Mouse (Mus musculus) embryonic facial prominence, embryonic 11.5 days (tissue): ENCODE results near the gene Riiad1. TPM values are rescaled to one million over a fixed set of nuclear protein-coding genes. Genes with fewer than 3 reads are reported as not detected.

Experiments
- ATAC-seq: fragments of 200-750 bp; cut with Nextera tagmentation; replicated peaks from 2 replicates; pipeline ENCODE4 v1.8.0; 2017; ENCODE audit warnings: low read depth; ENCODE audit not compliant: insufficient number of reproducible peaks, low FRiP score, low TSS enrichment
- DNase-seq: peaks from one replicate; pipeline ENCODE4 v3.0.0-alpha.2; 2015; ENCODE audit warnings: low spot score
- H3K27ac ChIP-seq: fragments of 300-500 bp; sonication (generic); replicated peaks from 2 replicates; pipeline ENCODE4 v1.5.1; 2014; ENCODE audit warnings: mild to moderate bottlenecking, low read depth, low read length, control low read depth
- H3K27me3 ChIP-seq: fragments of 300-500 bp; sonication (generic); 2 replicates; pipeline ENCODE4 v1.6.1; 2014; ENCODE audit warnings: mild to moderate bottlenecking, low read length, moderate library complexity, mixed read lengths; ENCODE audit not compliant: control insufficient read depth, insufficient read depth
- H3K36me3 ChIP-seq: fragments of 300-500 bp; sonication (generic); replicated peaks from 2 replicates; pipeline ENCODE4 v1.6.1; 2014; ENCODE audit warnings: low read depth, mild to moderate bottlenecking, low read length, moderate library complexity, mixed read lengths; ENCODE audit not compliant: control insufficient read depth, insufficient read depth
- H3K4me1 ChIP-seq: fragments of 300-500 bp; sonication (generic); 2 replicates; pipeline ENCODE4 v1.6.1; 2014; ENCODE audit warnings: low read length, mixed read lengths; ENCODE audit not compliant: control insufficient read depth, insufficient read depth
- H3K4me2 ChIP-seq: fragments of 300-500 bp; sonication (generic); 2 replicates; pipeline ENCODE4 v1.6.1; 2014; ENCODE audit warnings: low read depth, mild to moderate bottlenecking, control low read depth, low read length, moderate library complexity
- H3K4me3 ChIP-seq: fragments of 300-500 bp; sonication (generic); 2 replicates; pipeline ENCODE4 v1.5.1; 2014; ENCODE audit warnings: low read depth, low read length, control low read depth
- H3K9ac ChIP-seq: fragments of 300-500 bp; sonication (generic); replicated peaks from 2 replicates; pipeline ENCODE4 v1.6.1; 2014; ENCODE audit warnings: mild to moderate bottlenecking, control low read depth, low read length
- H3K9me3 ChIP-seq: fragments of 300-500 bp; sonication (generic); replicated peaks from 2 replicates; pipeline ENCODE4 v1.6.1; 2016; ENCODE audit warnings: mild to moderate bottlenecking, low read length, inconsistent platforms, mixed read lengths; ENCODE audit not compliant: control insufficient read depth
- WGBS: fragments of 180-500 bp; shearing (Covaris S2); extraction: QIAGEN DNeasy Blood & Tissue Kit; methylation state at CpG from one replicate; pipeline ENCODE4 v1.1.7; 2014; 5-methylcytosine and 5-hydroxymethylcytosine counted together
- polyA plus RNA-seq: library from polyadenylated mRNA; unstranded; fragments of >200 nt; fragmentation: Nextera tagmentation; extraction: Ambion mirVana; gene quantifications from 2 replicates; pipeline ENCODE4 v1.2.1, GENCODE M21; 2014

Gene Riiad1
- polyA plus RNA-seq, 1 experiment from 2014 or later: 3.4 TPM

- H3K4me3 ChIP-seq: no peak overlapping the region
- H3K27me3 ChIP-seq: peaks cover 2% of the 10 kb centered on the region; the same call in 1 of the 2 replicates
- no peaks in the 10 kb centered on the region for H3K36me3 ChIP-seq
- ATAC-seq (no peak), DNase-seq (no peak)
- H3K9me3 ChIP-seq: no peaks in the 10 kb centered on the region
- WGBS: 89% methylated on average over 17 of the region's 17 CpGs
- H3K4me1 ChIP-seq: no peaks in the 10 kb centered on the region; the same call in 1 of the 2 replicates
- H3K4me2 ChIP-seq: no peak overlapping the region
- H3K9ac ChIP-seq: no peak overlapping the region
- no peak overlapping the region for H3K27ac ChIP-seq
These were observed 2.7 kb upstream of the Riiad1 start for GRCm38 (mm10) chr3:94482764-94483385.

GRCm38 (mm10) chr3:94481429-94481828 lies 1.3 kb upstream of the Riiad1 start:
- DNase-seq (no peak), ATAC-seq (no peak)
- Histone ChIP-seq H3K27ac (no peak overlapping the region), H3K27me3 (peaks cover 2% of the 10 kb centered on the region; the same call in 1 of the 2 replicates), H3K36me3 (no peaks in the 10 kb centered on the region), H3K9me3 (no peaks in the 10 kb centered on the region), H3K4me2 (no peak overlapping the region), H3K4me1 (no peaks in the 10 kb centered on the region; the same call in 1 of the 2 replicates), H3K9ac (no peak overlapping the region), H3K4me3 (no peak overlapping the region)
- WGBS: 58% methylated on average over 4 of the region's 4 CpGs

GRCm38 (mm10) chr3:94479564-94479963 lies 577 bp downstream of the Riiad1 start:
- Histone ChIP-seq H3K27me3 (peaks cover 2% of the 10 kb centered on the region; the same call in 1 of the 2 replicates), H3K4me1 (no peaks in the 10 kb centered on the region; the same call in 1 of the 2 replicates), H3K27ac (no peak overlapping the region), H3K9me3 (no peaks in the 10 kb centered on the region), H3K4me3 (peak overlapping the region; percentile 24), H3K9ac (no peak overlapping the region), H3K36me3 (no peaks in the 10 kb centered on the region), H3K4me2 (peak overlapping the region; percentile 25)
- WGBS: 2% methylated on average over 11 of the region's 11 CpGs
- DNase-seq (peak; percentile 75), ATAC-seq (no peak)

- DNase-seq (no peak), ATAC-seq (0 out of 2 replicates have a peak, but pooled peaks have one; percentile 31)
- H3K27ac ChIP-seq: no peak overlapping the region
- H3K4me3 ChIP-seq: peak overlapping the region; percentile 24
- H3K9me3 ChIP-seq: no peaks in the 10 kb centered on the region
- H3K27me3 ChIP-seq: peaks cover 2% of the 10 kb centered on the region; the same call in 1 of the 2 replicates
- no peaks in the 10 kb centered on the region for H3K36me3 ChIP-seq
- H3K4me1 ChIP-seq: no peaks in the 10 kb centered on the region
- H3K9ac ChIP-seq: peak overlapping the region; percentile 22; the same call in 1 of the 2 replicates
- WGBS: 8% methylated on average over 9 of the region's 9 CpGs
- H3K4me2 ChIP-seq: peak overlapping the region; percentile 0; the same call in 1 of the 2 replicates
These were observed 1.5 kb downstream of the Riiad1 start for GRCm38 (mm10) chr3:94478591-94479169.

- peak within 1 kb of the TSS; percentile 22; the same call in 1 of the 2 replicates for H3K9ac ChIP-seq
- ATAC-seq (peak; percentile 65), DNase-seq (peak; percentile 66)
- WGBS: under 1% methylated on average over 14 of the region's 14 CpGs
- no peak within 1 kb of the TSS for H3K27ac ChIP-seq
- no peaks in the 10 kb centered on the region for H3K36me3 ChIP-seq
- no peaks in the 10 kb centered on the region for H3K4me1 ChIP-seq
- H3K9me3 ChIP-seq: no peaks in the 10 kb centered on the region
- H3K27me3 ChIP-seq: peaks cover 2% of the 10 kb centered on the region; the same call in 1 of the 2 replicates
- H3K4me2 ChIP-seq: peak within 1 kb of the TSS; percentile 0; the same call in 1 of the 2 replicates
- H3K4me3 ChIP-seq: peak within 1 kb of the TSS; percentile 24
These were observed 2.1 kb downstream of the Riiad1 start, which contains the start of gene Celf3 for GRCm38 (mm10) chr3:94477981-94478422. Gene Celf3, plus strand, starts transcription at chr3:94478295.

GRCm38 (mm10) chr3:94477444-94477843 lies 2.7 kb downstream of the Riiad1 start:
- H3K27me3 ChIP-seq: peaks cover 2% of the 10 kb centered on the region; the same call in 1 of the 2 replicates
- H3K4me1 ChIP-seq: no peaks in the 10 kb centered on the region; the same call in 1 of the 2 replicates
- no peak overlapping the region for H3K27ac ChIP-seq
- no peak overlapping the region for H3K4me3 ChIP-seq
- ATAC-seq (no peak), DNase-seq (no peak)
- H3K9me3 ChIP-seq: no peaks in the 10 kb centered on the region
- no peak overlapping the region for H3K4me2 ChIP-seq
- no peak overlapping the region for H3K9ac ChIP-seq
- no peaks in the 10 kb centered on the region for H3K36me3 ChIP-seq
- 56% methylated on average over 4 of the region's 4 CpGs for WGBS

GRCm38 (mm10) chr3:94476301-94477035 lies 3.7 kb downstream of the Riiad1 start:
- Histone ChIP-seq H3K36me3 (no peaks in the 10 kb centered on the region), H3K27ac (no peak overlapping the region), H3K4me2 (no peak overlapping the region), H3K27me3 (peaks cover 2% of the 10 kb centered on the region; the same call in 1 of the 2 replicates), H3K9ac (no peak overlapping the region), H3K4me1 (no peaks in the 10 kb centered on the region; the same call in 1 of the 2 replicates), H3K9me3 (no peaks in the 10 kb centered on the region), H3K4me3 (no peak overlapping the region)
- DNase-seq: peak; percentile 26
- no peak for ATAC-seq
- 61% methylated on average over 8 of the region's 8 CpGs for WGBS
